Mouse (Mus musculus): ENCODE results near the gene 6820408C15Rik. TPM values are rescaled to one million over a fixed set of nuclear protein-coding genes. Genes with fewer than 3 reads are reported as not detected.
A peak's percentile ranks its signal among the peaks of the same experiment; 100 is the strongest.
"Not testable (repeated sequence)": the region's sequence is repeated elsewhere in the genome, so short reads cannot be mapped to it uniquely, and the experiment has no call there.

Gene 6820408C15Rik
- total and polyA plus RNA-seq, 2 experiments from 2014 or later, result 0.15 to 5.6 TPM

GRCm38 (mm10) chr2:152414591-152415165 lies 709 bp upstream of the 6820408C15Rik start, which contains the start of gene Zcchc3:
TSS of gene Zcchc3 (minus strand) at chr2:152415027.
- peak; percentile 93 for DNase-seq (ENCODE audit: low spot score)
- H3K27ac ChIP-seq (ENCODE audit: low read depth), result peak within 1 kb of the TSS; percentile 98
- peak within 1 kb of the TSS; percentile 89 for H3K4me3 ChIP-seq (ENCODE audit: low read depth, low read length)
- peak within 1 kb of the TSS; percentile 98 for H3K9ac ChIP-seq (replicated peaks; ENCODE audit: low read depth, low read length)
- peaks cover 28% of the 10 kb centered on the region for H3K4me1 ChIP-seq (ENCODE audit: control insufficient read depth, insufficient read depth)
- H3K4me2 ChIP-seq (ENCODE audit: low read depth, low read length), result peak within 1 kb of the TSS; percentile 82
- ATAC-seq (ENCODE audit: insufficient read depth, low read depth), result peak; percentile 84
- H3K9me3 ChIP-seq (replicated peaks; ENCODE audit: control insufficient read depth, low read length), result no peaks in the 10 kb centered on the region
- TF ChIP-seq EP300 (IDR thresholded peaks at IDR 0.05; ENCODE audit: low read depth) (peak; percentile 62; the same call in 1 of the 2 replicates), CTCF (IDR thresholded peaks at IDR 0.05; ENCODE audit: low read depth) (no peak)
- H3K36me3 ChIP-seq (replicated peaks; ENCODE audit: control insufficient read depth, insufficient read depth, low read length), result no peaks in the 10 kb centered on the region
- H3K27me3 ChIP-seq (ENCODE audit: control insufficient read depth, insufficient read depth, low read length), result no peaks in the 10 kb centered on the region
- under 1% methylated on average over 60 of the region's 65 CpGs for WGBS

- no peak for DNase-seq (ENCODE audit: low spot score)
- H3K27me3 ChIP-seq (ENCODE audit: control insufficient read depth, insufficient read depth, low read length), result no peaks in the 10 kb centered on the region
- 96% methylated on average over 3 of the region's 3 CpGs for WGBS
- H3K36me3 ChIP-seq (replicated peaks; ENCODE audit: control insufficient read depth, insufficient read depth, low read length), result no peaks in the 10 kb centered on the region
- H3K9me3 ChIP-seq (replicated peaks; ENCODE audit: control insufficient read depth, low read length), result no peaks in the 10 kb centered on the region
- peaks cover 19% of the 10 kb centered on the region for H3K4me1 ChIP-seq (ENCODE audit: control insufficient read depth, insufficient read depth)
- no peak overlapping the region for H3K4me3 ChIP-seq (ENCODE audit: low read depth, low read length)
- peak overlapping the region; percentile 82; the same call in 1 of the 2 replicates for H3K4me2 ChIP-seq (ENCODE audit: low read depth, low read length)
- TF ChIP-seq EP300 (IDR thresholded peaks at IDR 0.05; ENCODE audit: low read depth), result no peak
- ATAC-seq (ENCODE audit: insufficient read depth, low read depth), result no peak
- peak overlapping the region; percentile 98 for H3K27ac ChIP-seq (ENCODE audit: low read depth)
- no peak overlapping the region for H3K9ac ChIP-seq (replicated peaks; ENCODE audit: low read depth, low read length)
Measured at GRCm38 (mm10) chr2:152415786-152416185, 399 bp downstream of the 6820408C15Rik start.

- WGBS, result 12% methylated on average over 12 of the region's 12 CpGs
- Histone ChIP-seq H3K27ac (ENCODE audit: low read depth) (no peak overlapping the region), H3K4me3 (ENCODE audit: low read depth, low read length) (no peak overlapping the region)
Measured at GRCm38 (mm10) chr2:152427493-152427892, 12.1 kb downstream of the 6820408C15Rik start.

GRCm38 (mm10) chr2:152428481-152428880 lies 13.1 kb downstream of the 6820408C15Rik start:
- H3K27ac ChIP-seq (ENCODE audit: low read depth); H3K4me3 ChIP-seq (ENCODE audit: low read depth, low read length); ATAC-seq (ENCODE audit: insufficient read depth, low read depth); H3K9ac ChIP-seq (replicated peaks; ENCODE audit: low read depth, low read length); H3K9me3 ChIP-seq (replicated peaks; ENCODE audit: control insufficient read depth, low read length); H3K27me3 ChIP-seq (ENCODE audit: control insufficient read depth, insufficient read depth, low read length); H3K36me3 ChIP-seq (replicated peaks; ENCODE audit: control insufficient read depth, insufficient read depth, low read length); H3K4me1 ChIP-seq (ENCODE audit: control insufficient read depth, insufficient read depth); DNase-seq (ENCODE audit: low spot score); H3K4me2 ChIP-seq (ENCODE audit: low read depth, low read length): not testable (repeated sequence)
- WGBS, result 85% methylated on average over 2 of the region's 2 CpGs

More at GRCm38 (mm10) chr2:152427493-152427892, 12.1 kb downstream of the 6820408C15Rik start:
- Histone ChIP-seq H3K9ac (replicated peaks; ENCODE audit: low read depth, low read length) (no peak overlapping the region), H3K27me3 (ENCODE audit: control insufficient read depth, insufficient read depth, low read length) (no peaks in the 10 kb centered on the region), H3K36me3 (replicated peaks; ENCODE audit: control insufficient read depth, insufficient read depth, low read length) (no peaks in the 10 kb centered on the region), H3K4me1 (ENCODE audit: control insufficient read depth, insufficient read depth) (peaks cover 4% of the 10 kb centered on the region; the same call in 1 of the 2 replicates), H3K9me3 (replicated peaks; ENCODE audit: control insufficient read depth, low read length) (no peaks in the 10 kb centered on the region), H3K4me2 (ENCODE audit: low read depth, low read length) (0 out of 2 replicates have a peak overlapping the region, but pooled peaks have one; percentile 9)
- DNase-seq (ENCODE audit: low spot score) (no peak), ATAC-seq (ENCODE audit: insufficient read depth, low read depth) (no peak)
- no peak for TF ChIP-seq EP300 (IDR thresholded peaks at IDR 0.05; ENCODE audit: low read depth)
- no peak for TF ChIP-seq CTCF (IDR thresholded peaks at IDR 0.05; ENCODE audit: low read depth)

- no peaks in the 10 kb centered on the region for H3K27me3 ChIP-seq (ENCODE audit: control insufficient read depth, insufficient read depth, low read length)
- peak overlapping the region; percentile 98 for H3K27ac ChIP-seq (ENCODE audit: low read depth)
- no peak overlapping the region; the same call in 1 of the 2 replicates for H3K9ac ChIP-seq (replicated peaks; ENCODE audit: low read depth, low read length)
- H3K36me3 ChIP-seq (replicated peaks; ENCODE audit: control insufficient read depth, insufficient read depth, low read length), result no peaks in the 10 kb centered on the region
- DNase-seq (ENCODE audit: low spot score), result peak; percentile 85
- 30% methylated on average over 7 of the region's 7 CpGs for WGBS
- H3K4me1 ChIP-seq (ENCODE audit: control insufficient read depth, insufficient read depth), result 0 out of 2 replicates have a peak, but pooled peaks cover 10% of the 10 kb centered on the region
- H3K9me3 ChIP-seq (replicated peaks; ENCODE audit: control insufficient read depth, low read length), result no peaks in the 10 kb centered on the region
- no peak overlapping the region for H3K4me3 ChIP-seq (ENCODE audit: low read depth, low read length)
- TF ChIP-seq EP300 (IDR thresholded peaks at IDR 0.05; ENCODE audit: low read depth) (no peak), CTCF (IDR thresholded peaks at IDR 0.05; ENCODE audit: low read depth) (no peak)
- ATAC-seq (ENCODE audit: insufficient read depth, low read depth), result peak; percentile 87
- H3K4me2 ChIP-seq (ENCODE audit: low read depth, low read length), result peak overlapping the region; percentile 19; the same call in 1 of the 2 replicates
Measured at GRCm38 (mm10) chr2:152436405-152436901, 21.1 kb downstream of the 6820408C15Rik start.
